Mouse (Mus musculus) neutrophil, adult 59 days (primary cell): ENCODE data around the gene Pdss1. TPM values are rescaled to one million over a fixed set of nuclear protein-coding genes. Genes with fewer than 3 reads are reported as not detected.

Experiments used
- total RNA-seq, 2 experiments: library from RNA; stranded (reverse); gene quantifications; 1 replicate in 1 of 2; 2 replicates in 1 of 2; pipeline ENCODE4 v1.2.4; 2023

The Pdss1 gene
- 10 to 100 TPM in 1 of 2 experiments, 1 to 10 TPM in 1; 8.9 to 10.9 TPM for total RNA-seq

GRCm38 (mm10) chr2:22895282-22896273 lies at the start of gene Pdss1:
Gene Pdss1, plus strand, starts transcription at chr2:22895522.

Other genes starting within 250 kb of the Pdss1 start
- gene Apbb1ip, start 121.4 kb upstream of the Pdss1 start, total RNA-seq: 100 to 1,000 TPM; 262 TPM
- 100 to 1,000 TPM; 148 to 156 TPM for gene Abi1, start 144.7 kb downstream of the Pdss1 start, total RNA-seq
- gene Acbd5, start 172.6 kb downstream of the Pdss1 start, total RNA-seq: 10 to 100 TPM; 26.4 to 39.0 TPM